ENCODE assay signal across 9 mouse cellular contexts in the genomic region with DNA sequence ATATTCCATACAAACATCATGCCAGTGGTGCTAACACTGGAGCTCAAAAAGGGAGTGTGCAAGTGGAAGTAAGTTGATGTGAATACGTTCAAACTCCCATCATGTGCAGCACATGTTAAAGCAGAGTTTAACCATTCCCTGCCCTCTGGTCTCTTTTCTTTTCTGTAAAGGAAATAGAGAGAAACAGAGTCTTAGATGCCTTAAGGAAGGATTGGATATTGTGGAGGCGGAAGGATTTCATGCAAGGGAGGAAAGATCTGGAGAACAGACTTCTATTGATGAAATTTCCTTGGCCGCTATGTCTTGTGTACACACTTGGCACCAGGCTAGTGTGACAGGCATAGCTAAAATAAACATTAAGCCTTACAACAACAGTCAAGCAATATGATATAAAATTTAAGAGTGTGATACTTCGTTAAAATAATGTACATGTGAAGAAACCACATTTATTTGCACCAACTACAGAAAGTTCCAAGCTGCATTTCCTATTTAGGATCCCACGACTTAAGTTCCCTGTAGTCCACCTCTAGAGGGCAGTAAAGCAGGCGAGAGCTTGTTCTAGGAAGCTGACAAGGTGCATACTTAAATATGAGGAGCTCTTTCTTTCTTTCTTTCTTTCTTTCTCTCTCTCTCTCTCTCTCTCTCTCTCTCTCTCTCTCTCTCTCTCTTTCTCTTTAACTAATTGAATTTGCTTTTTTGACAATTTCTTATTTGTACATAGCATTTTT.
A peak's percentile ranks its signal among the peaks of the same experiment; 100 is the strongest.
DNase-seq lines count a peak whose midpoint lies in the region; ATAC-seq and TF ChIP-seq lines count a peak whose summit lies in the region.
"Had no signal": no experiment of that assay in that cellular context is flagged by ENCODE, and none has a peak within 500 bp of the region (broad histone marks: within the 10 kb centered on the region; RNA-seq: fewer than 3 reads in every experiment).

No protein-coding gene starts in this region.

- H3K27ac ChIP-seq in cerebellum, adult 2 months (ENCODE audit: insufficient read depth, low read length) = no peak overlapping the region
- H3K27ac ChIP-seq in liver, embryonic 14.5 days = no peak overlapping the region
- H3K27ac ChIP-seq in liver, embryonic 12.5 days = no peak overlapping the region

- H3K4me2 ChIP-seq in liver, embryonic 14.5 days (ENCODE audit: low read depth) = no peak overlapping the region
- H3K4me2 ChIP-seq in liver, embryonic 12.5 days = no peak overlapping the region

- no peak overlapping the region for H3K9ac ChIP-seq in liver, embryonic 14.5 days (replicated peaks)
- no peak overlapping the region for H3K9ac ChIP-seq in liver, embryonic 12.5 days

- DNase-seq in cerebellum, adult 2 months = peak in 1 of 2 experiments; percentile 13
- DNase-seq in cerebellum, adult 8-10 months = no peak
- no peak for DNase-seq in liver, embryonic 14.5 days (ENCODE audit: low read depth in 3 of 3, low spot score in 3 of 3)
- DNase-seq in c-Kit-positive CD71-positive TER-119-negative erythroid progenitor cells, embryonic 14.5 days (ENCODE audit: low read depth) = peak; percentile 7
- DNase-seq in left cerebral cortex, postnatal 14 days (ENCODE audit: low spot score in 2 of 2) = peak; percentile 42 to 54
- DNase-seq in frontal cortex, postnatal 10 days (ENCODE audit: low spot score in 2 of 2) = no peak
- DNase-seq in thymus, postnatal 14 days = no peak

- TF ChIP-seq EP300 in liver, embryonic 14.5 days (IDR thresholded peaks at IDR 0.05; ENCODE audit: low read depth) = no peak

- H3K4me1 ChIP-seq in cerebellum, adult 2 months (ENCODE audit: control insufficient read depth, insufficient read depth, low read length) = no peaks in the 10 kb centered on the region
- no peaks in the 10 kb centered on the region for H3K4me1 ChIP-seq in liver, embryonic 14.5 days (replicated peaks; ENCODE audit: control insufficient read depth in 2 of 2, insufficient read depth in 2 of 2, low read length in 1 of 2)
- no peaks in the 10 kb centered on the region for H3K4me1 ChIP-seq in liver, embryonic 12.5 days

- H3K36me3 ChIP-seq in liver, embryonic 14.5 days (replicated peaks; ENCODE audit: control insufficient read depth, insufficient read depth, low read depth) = no peaks in the 10 kb centered on the region
- H3K36me3 ChIP-seq in liver, embryonic 12.5 days = no peaks in the 10 kb centered on the region

- H3K27me3 ChIP-seq in cerebellum, adult 2 months (ENCODE audit: control insufficient read depth, insufficient read depth, low read length) = no peaks in the 10 kb centered on the region
- H3K27me3 ChIP-seq in liver, embryonic 14.5 days (ENCODE audit: control insufficient read depth, insufficient read depth, low read length) = no peaks in the 10 kb centered on the region
- no peaks in the 10 kb centered on the region for H3K27me3 ChIP-seq in liver, embryonic 12.5 days (replicated peaks)

- 33% methylated on average over 6 of the region's 6 CpGs for WGBS in cerebellum, adult 2 months
- whole genome bisulfite sequencing in liver, embryonic 14.5 days (ENCODE audit: insufficient replicate concordance) = 32% methylated on average over 6 of the region's 6 CpGs
- WGBS in liver, embryonic 12.5 days (ENCODE audit: insufficient replicate concordance) = 36% methylated on average over 6 of the region's 6 CpGs

- no peaks in the 10 kb centered on the region for H3K9me3 ChIP-seq in liver, embryonic 14.5 days (ENCODE audit: control insufficient read depth, low read length)
- no peaks in the 10 kb centered on the region for H3K9me3 ChIP-seq in liver, embryonic 12.5 days (replicated peaks)

- H3K4me3 ChIP-seq in cerebellum, adult 2 months (replicated peaks; ENCODE audit: insufficient read depth, low read depth, low read length) = no peak overlapping the region
- no peak overlapping the region for H3K4me3 ChIP-seq in liver, embryonic 14.5 days (ENCODE audit: insufficient read depth in 1 of 2, low read depth in 2 of 2, low read length in 2 of 2)
- no peak overlapping the region for H3K4me3 ChIP-seq in liver, embryonic 12.5 days
- H3K4me3 ChIP-seq: myocyte had no signal

- ATAC-seq in liver, embryonic 14.5 days (ENCODE audit: insufficient read depth) = no peak
- ATAC-seq in liver, embryonic 12.5 days = no peak

- TF ChIP-seq POLR2A in cerebellum, adult 2 months (IDR thresholded peaks at IDR 0.05; ENCODE audit: borderline replicate concordance, insufficient read depth, low read length) = no peak

- peak; percentile 41; the same call in 1 of the 2 replicates for TF ChIP-seq CTCF in cerebellum, adult 2 months (IDR thresholded peaks at IDR 0.05; ENCODE audit: borderline replicate concordance, insufficient read depth, low read depth, low read length)
- TF ChIP-seq CTCF in liver, embryonic 14.5 days (IDR thresholded peaks at IDR 0.05; ENCODE audit: low read depth) = peak; percentile 12; the same call in 1 of the 2 replicates

- intact Hi-C loops in left cerebral cortex, postnatal 14 days (cut with DNase I) = loop anchor here (5.0 to 10.0 kb wide), 3 partner anchors 425 to 1765 kb away; partner anchors contain the start of gene Pou3f2

Comparison
In these comparisons a context has a peak if more than half of its experiments do, and no peak if none do; other contexts are left out.
1. DNase-seq: peak in c-Kit-positive CD71-positive TER-119-negative erythroid progenitor cells, embryonic 14.5 days (single experiment) and left cerebral cortex, postnatal 14 days (2 of 2); none in cerebellum, adult 8-10 months (single experiment), liver, embryonic 14.5 days (0 of 3), frontal cortex, postnatal 10 days (0 of 2) and thymus, postnatal 14 days (single experiment).